8 mouse cellular contexts compared by ENCODE assay signal in genomic region chr6:125164672-125165327, GRCm38 (mm10). TPM values are rescaled to one million over a fixed set of nuclear protein-coding genes. Genes with fewer than 3 reads are reported as not detected.
DNase-seq lines count a peak whose midpoint lies in the region; ATAC-seq and TF ChIP-seq lines count a peak whose summit lies in the region.

No protein-coding gene starts in this region.

- intact Hi-C loops in gastrocnemius, adult 2 months (cut with DNase I) = no loop called here

- TF ChIP-seq CTCF in gastrocnemius, adult 2 months (IDR thresholded peaks at IDR 0.05) = no peak
- no peak for TF ChIP-seq CTCF in testis, adult 2 months (IDR thresholded peaks at IDR 0.05; ENCODE audit: control insufficient read depth, insufficient read depth, insufficient replicate concordance, low read depth, low read length)

- no peak for ATAC-seq in limb, embryonic 15.5 days (ENCODE audit: insufficient number of reproducible peaks, low FRiP score, low TSS enrichment, low read depth)
- peak; percentile 53 for ATAC-seq in midbrain, embryonic 15.5 days (replicated peaks)

- H3K9me3 ChIP-seq in limb, embryonic 15.5 days = no peaks in the 10 kb centered on the region
- no peaks in the 10 kb centered on the region for H3K9me3 ChIP-seq in midbrain, embryonic 15.5 days

- peak overlapping the region; percentile 99 for H3K27ac ChIP-seq in gastrocnemius, adult 2 months
- H3K27ac ChIP-seq in limb, embryonic 15.5 days = peak overlapping the region; percentile 94
- H3K27ac ChIP-seq in midbrain, embryonic 15.5 days = peak overlapping the region; percentile 92
- H3K27ac ChIP-seq in testis, adult 2 months (ENCODE audit: control insufficient read depth, insufficient read depth, low read depth, low read length) = peak overlapping the region; percentile 86

- DNase-seq in layer of hippocampus, postnatal 10 days (ENCODE audit: low spot score in 2 of 2) = peak; percentile 53 to 70
- no peak for DNase-seq in layer of hippocampus, adult 9-10 months (ENCODE audit: low spot score)
- DNase-seq in cerebellum, adult 9-11 months = peak; percentile 84
- DNase-seq in gastrocnemius, adult 2 months = peak; percentile 84
- peak; percentile 87 for DNase-seq in induced T-regulatory cell, adult 2 months (ENCODE audit: low read depth)

- H3K9ac ChIP-seq in limb, embryonic 15.5 days = peak overlapping the region; percentile 75
- H3K9ac ChIP-seq in midbrain, embryonic 15.5 days = peak overlapping the region; percentile 90

- no peak for TF ChIP-seq POLR2A in testis, adult 2 months (IDR thresholded peaks at IDR 0.05; ENCODE audit: control insufficient read depth, low read depth, low read length)

- H3K4me2 ChIP-seq in limb, embryonic 15.5 days = peak overlapping the region; percentile 82
- H3K4me2 ChIP-seq in midbrain, embryonic 15.5 days = peak overlapping the region; percentile 89

- WGBS in limb, embryonic 15.5 days = under 1% methylated on average over 39 of the region's 39 CpGs
- under 1% methylated on average over 39 of the region's 39 CpGs for WGBS in midbrain, embryonic 15.5 days

- H3K27me3 ChIP-seq in limb, embryonic 15.5 days = no peaks in the 10 kb centered on the region
- H3K27me3 ChIP-seq in midbrain, embryonic 15.5 days (replicated peaks) = no peaks in the 10 kb centered on the region
- no peaks in the 10 kb centered on the region for H3K27me3 ChIP-seq in testis, adult 2 months (ENCODE audit: control insufficient read depth, insufficient read depth, low read length)

- peaks cover 56% of the 10 kb centered on the region for H3K4me1 ChIP-seq in limb, embryonic 15.5 days
- H3K4me1 ChIP-seq in midbrain, embryonic 15.5 days = peaks cover 45% of the 10 kb centered on the region
- H3K4me1 ChIP-seq in testis, adult 2 months (ENCODE audit: control insufficient read depth, insufficient read depth, low read length) = peaks cover 22% of the 10 kb centered on the region

- H3K36me3 ChIP-seq in limb, embryonic 15.5 days = peaks cover 56% of the 10 kb centered on the region
- peaks cover 27% of the 10 kb centered on the region for H3K36me3 ChIP-seq in midbrain, embryonic 15.5 days (replicated peaks)
- H3K36me3 ChIP-seq in testis, adult 2 months (ENCODE audit: control insufficient read depth, insufficient read depth, low read length) = peaks cover 3% of the 10 kb centered on the region; the same call in 1 of the 2 replicates

- peak overlapping the region; percentile 77 for H3K4me3 ChIP-seq in gastrocnemius, adult 2 months
- peak overlapping the region; percentile 74 for H3K4me3 ChIP-seq in limb, embryonic 15.5 days
- peak overlapping the region; percentile 94 for H3K4me3 ChIP-seq in midbrain, embryonic 15.5 days
- H3K4me3 ChIP-seq in testis, adult 2 months (ENCODE audit: control insufficient read depth, low read depth, low read length) = peak overlapping the region; percentile 89

RNA-seq across cellular contexts. Expression of gene Gapdh, which starts 1.5 kb away (rescaled TPM):
- total RNA-seq in layer of hippocampus, postnatal 10 days (2021) = 1,000 to 10,000 TPM; 1,523 to 1,789 TPM
- total RNA-seq in gastrocnemius, adult 2 months (2021) = over 10,000 TPM in 1 of 2 experiments, 1,000 to 10,000 TPM in 1; 9,742 to 11,894 TPM
- polyA plus RNA-seq in limb, embryonic 15.5 days (2015; fragmentation: Nextera tagmentation; extraction: Ambion mirVana) = 1,547 and 1,728 TPM in 2 replicates
- 1,389 and 1,453 TPM in 2 replicates for polyA plus RNA-seq in midbrain, embryonic 15.5 days (2015; fragmentation: Nextera tagmentation; extraction: Ambion mirVana)
- polyA plus RNA-seq in testis, adult 2 months (2012; rRNA removed) = 274 and 379 TPM in 2 replicates

RNA-seq across cellular contexts. Expression of gene Iffo1, which starts 19.8 kb away (rescaled TPM):
- 10 to 100 TPM; 49.7 to 50.7 TPM for total RNA-seq in layer of hippocampus, postnatal 10 days (2021)
- 1 to 10 TPM; 7.8 to 9.4 TPM for total RNA-seq in gastrocnemius, adult 2 months (2021)
- polyA plus RNA-seq in limb, embryonic 15.5 days (2015; fragmentation: Nextera tagmentation; extraction: Ambion mirVana) = 26.6 and 46.8 TPM in 2 replicates
- polyA plus RNA-seq in midbrain, embryonic 15.5 days (2015; fragmentation: Nextera tagmentation; extraction: Ambion mirVana) = 22.0 and 23.3 TPM in 2 replicates
- polyA plus RNA-seq in testis, adult 2 months (2012; rRNA removed) = 60.9 and 62.9 TPM in 2 replicates

RNA-seq across cellular contexts. Expression of gene Ncapd2, which starts 26.7 kb away (rescaled TPM):
- 10 to 100 TPM; 31.8 to 36.1 TPM for total RNA-seq in layer of hippocampus, postnatal 10 days (2021)
- 1 to 10 TPM; 6.5 to 9.8 TPM for total RNA-seq in gastrocnemius, adult 2 months (2021)
- polyA plus RNA-seq in limb, embryonic 15.5 days (2015; fragmentation: Nextera tagmentation; extraction: Ambion mirVana) = 86.4 and 87.0 TPM in 2 replicates
- polyA plus RNA-seq in midbrain, embryonic 15.5 days (2015; fragmentation: Nextera tagmentation; extraction: Ambion mirVana) = 58.3 and 58.6 TPM in 2 replicates
- 100 and 109 TPM in 2 replicates for polyA plus RNA-seq in testis, adult 2 months (2012; rRNA removed)

RNA-seq across cellular contexts. Expression of gene Mrpl51, which starts 26.8 kb away (rescaled TPM):
- 10 to 100 TPM; 73.5 to 75.9 TPM for total RNA-seq in layer of hippocampus, postnatal 10 days (2021)
- 100 to 1,000 TPM; 214 to 262 TPM for total RNA-seq in gastrocnemius, adult 2 months (2021)
- 210 and 220 TPM in 2 replicates for polyA plus RNA-seq in limb, embryonic 15.5 days (2015; fragmentation: Nextera tagmentation; extraction: Ambion mirVana)
- polyA plus RNA-seq in midbrain, embryonic 15.5 days (2015; fragmentation: Nextera tagmentation; extraction: Ambion mirVana) = 129 and 131 TPM in 2 replicates
- 171 and 194 TPM in 2 replicates for polyA plus RNA-seq in testis, adult 2 months (2012; rRNA removed)

RNA-seq across cellular contexts. Expression of gene Nop2, which starts 33.1 kb away (rescaled TPM):
- 10 to 100 TPM; 35.9 to 36.1 TPM for total RNA-seq in layer of hippocampus, postnatal 10 days (2021)
- total RNA-seq in gastrocnemius, adult 2 months (2021) = 10 to 100 TPM; 17.9 to 18.1 TPM
- polyA plus RNA-seq in limb, embryonic 15.5 days (2015; fragmentation: Nextera tagmentation; extraction: Ambion mirVana) = 54.4 and 58.0 TPM in 2 replicates
- polyA plus RNA-seq in midbrain, embryonic 15.5 days (2015; fragmentation: Nextera tagmentation; extraction: Ambion mirVana) = 48.4 and 49.1 TPM in 2 replicates
- 24.5 and 26.2 TPM in 2 replicates for polyA plus RNA-seq in testis, adult 2 months (2012; rRNA removed)
